Mouse (Mus musculus): ENCODE results near the gene Hao2. TPM values are rescaled to one million over a fixed set of nuclear protein-coding genes. Genes with fewer than 3 reads are reported as not detected.

Hao2 gene
- total and polyA plus RNA-seq, 3 experiments = not detected

- peaks cover 12% of the 10 kb centered on the region for H3K9me3 ChIP-seq (replicated peaks)
- TF ChIP-seq GATA2 (IDR thresholded peaks at IDR 0.05; ENCODE audit: borderline replicate concordance, low read depth, low read length) = no peak
- no peak for TF ChIP-seq CTCF (IDR thresholded peaks at IDR 0.05; ENCODE audit: low read depth, low read length)
- no peak for TF ChIP-seq TAL1 (conservative IDR thresholded peaks at IDR 0.05; ENCODE audit: low read depth, low read length)
- TF ChIP-seq GATA1 (IDR thresholded peaks at IDR 0.05; ENCODE audit: borderline replicate concordance, low read length) = no peak
- no peak for TF ChIP-seq POLR2AphosphoS5 (IDR thresholded peaks at IDR 0.05; ENCODE audit: insufficient replicate concordance, low read depth, low read length)
Measured at GRCm38 (mm10) chr3:98913591-98913990, 20.6 kb upstream of the Hao2 start.

GRCm38 (mm10) chr3:98897606-98898005, 4.6 kb upstream of the Hao2 start:
- no peaks in the 10 kb centered on the region for H3K27me3 ChIP-seq (ENCODE audit: insufficient read depth, low read length)
- H3K4me3 ChIP-seq (ENCODE audit: low read depth, low read length) = no peak overlapping the region
- no peaks in the 10 kb centered on the region for H3K4me1 ChIP-seq (ENCODE audit: insufficient read depth, low read depth, low read length)
- H3K9me3 ChIP-seq (replicated peaks) = peaks cover 11% of the 10 kb centered on the region; the same call in 1 of the 2 replicates
- TF ChIP-seq GATA2 (IDR thresholded peaks at IDR 0.05; ENCODE audit: borderline replicate concordance, low read depth, low read length) (no peak), TAL1 (conservative IDR thresholded peaks at IDR 0.05; ENCODE audit: low read depth, low read length) (no peak), CTCF (IDR thresholded peaks at IDR 0.05; ENCODE audit: low read depth, low read length) (no peak), POLR2AphosphoS5 (IDR thresholded peaks at IDR 0.05; ENCODE audit: insufficient replicate concordance, low read depth, low read length) (no peak), GATA1 (IDR thresholded peaks at IDR 0.05; ENCODE audit: borderline replicate concordance, low read length) (no peak)
- no peak for ATAC-seq (ENCODE audit: extremely low read depth, insufficient number of reproducible peaks, low FRiP score, poor library complexity, severe bottlenecking)
- H3K36me3 ChIP-seq (replicated peaks) = no peaks in the 10 kb centered on the region
- no peak for DNase-seq (ENCODE audit: low spot score)

More at GRCm38 (mm10) chr3:98913591-98913990, 20.6 kb upstream of the Hao2 start:
- Histone ChIP-seq H3K27me3 (ENCODE audit: insufficient read depth, low read length) (no peaks in the 10 kb centered on the region), H3K4me3 (ENCODE audit: low read depth, low read length) (no peak overlapping the region), H3K4me1 (ENCODE audit: insufficient read depth, low read depth, low read length) (no peaks in the 10 kb centered on the region), H3K36me3 (replicated peaks) (no peaks in the 10 kb centered on the region)
- ATAC-seq (ENCODE audit: extremely low read depth, insufficient number of reproducible peaks, low FRiP score, poor library complexity, severe bottlenecking) = no peak
- no peak for DNase-seq (ENCODE audit: low spot score)

DNA sequence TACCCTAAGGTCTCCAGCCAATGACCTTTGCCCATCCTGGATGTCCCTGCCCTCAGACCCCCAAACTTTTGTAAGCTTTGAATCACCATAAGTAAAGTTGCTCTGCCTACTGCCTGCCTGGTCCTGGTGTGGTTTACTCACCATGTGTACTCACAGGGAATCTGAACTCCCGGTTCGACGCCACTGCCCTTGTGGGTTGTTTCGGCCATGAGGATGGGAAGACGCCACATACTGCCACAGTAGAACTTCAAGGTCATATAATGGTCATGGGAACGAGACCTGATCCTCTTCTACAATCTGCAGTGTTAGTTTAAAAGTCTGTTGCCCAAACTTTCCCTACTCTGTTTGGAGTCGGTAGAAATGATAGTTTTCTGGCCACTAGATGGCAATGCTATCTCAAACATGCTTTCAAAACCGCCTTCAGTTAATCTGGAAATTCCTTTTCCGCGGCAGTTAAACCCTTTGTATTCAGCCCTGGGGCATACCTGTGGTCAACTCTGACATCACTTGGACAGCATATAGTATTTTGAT, 2.1 kb upstream of the Hao2 start:
- ATAC-seq (ENCODE audit: extremely low read depth, insufficient number of reproducible peaks, low FRiP score, poor library complexity, severe bottlenecking) (no peak), DNase-seq (ENCODE audit: low spot score) (no peak)
- Histone ChIP-seq H3K4me1 (ENCODE audit: insufficient read depth, low read depth, low read length) (no peaks in the 10 kb centered on the region), H3K4me3 (ENCODE audit: low read depth, low read length) (no peak overlapping the region), H3K9me3 (replicated peaks) (peaks cover 11% of the 10 kb centered on the region; the same call in 1 of the 2 replicates), H3K27me3 (ENCODE audit: insufficient read depth, low read length) (no peaks in the 10 kb centered on the region), H3K36me3 (replicated peaks) (no peaks in the 10 kb centered on the region)
- TF ChIP-seq CTCF (IDR thresholded peaks at IDR 0.05; ENCODE audit: low read depth, low read length) (no peak), GATA2 (IDR thresholded peaks at IDR 0.05; ENCODE audit: borderline replicate concordance, low read depth, low read length) (no peak), POLR2AphosphoS5 (IDR thresholded peaks at IDR 0.05; ENCODE audit: insufficient replicate concordance, low read depth, low read length) (no peak), GATA1 (IDR thresholded peaks at IDR 0.05; ENCODE audit: borderline replicate concordance, low read length) (no peak), TAL1 (conservative IDR thresholded peaks at IDR 0.05; ENCODE audit: low read depth, low read length) (no peak)

DNA sequence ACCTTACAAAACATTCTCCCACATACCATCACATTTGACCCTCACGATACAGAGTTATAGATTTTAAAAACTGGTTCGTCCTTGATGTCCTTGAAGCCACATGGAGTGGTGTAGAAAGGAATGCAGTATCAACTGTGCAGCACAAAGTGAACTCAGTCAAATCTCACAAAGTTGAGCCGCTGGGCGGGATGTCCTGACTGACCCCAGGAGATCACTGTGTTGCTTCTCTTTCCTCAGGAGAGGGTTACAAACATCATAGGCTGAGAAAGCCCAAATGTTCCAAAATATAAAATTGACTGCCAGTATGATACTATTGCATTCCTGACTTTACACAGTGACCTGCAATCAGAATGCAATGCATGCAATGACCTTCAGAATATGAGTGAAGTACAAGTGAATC, 2.6 kb downstream of the Hao2 start:
- no peaks in the 10 kb centered on the region for H3K36me3 ChIP-seq (replicated peaks)
- peaks cover 6% of the 10 kb centered on the region; the same call in 1 of the 2 replicates for H3K9me3 ChIP-seq (replicated peaks)
- TF ChIP-seq POLR2AphosphoS5 (IDR thresholded peaks at IDR 0.05; ENCODE audit: insufficient replicate concordance, low read depth, low read length) (no peak), TAL1 (conservative IDR thresholded peaks at IDR 0.05; ENCODE audit: low read depth, low read length) (no peak), CTCF (IDR thresholded peaks at IDR 0.05; ENCODE audit: low read depth, low read length) (no peak), GATA2 (IDR thresholded peaks at IDR 0.05; ENCODE audit: borderline replicate concordance, low read depth, low read length) (no peak), GATA1 (IDR thresholded peaks at IDR 0.05; ENCODE audit: borderline replicate concordance, low read length) (no peak)
- no peak for DNase-seq (ENCODE audit: low spot score)
- ATAC-seq (ENCODE audit: extremely low read depth, insufficient number of reproducible peaks, low FRiP score, poor library complexity, severe bottlenecking) = no peak
- H3K4me3 ChIP-seq (ENCODE audit: low read depth, low read length) = no peak overlapping the region
- no peaks in the 10 kb centered on the region for H3K4me1 ChIP-seq (ENCODE audit: insufficient read depth, low read depth, low read length)
- H3K27me3 ChIP-seq (ENCODE audit: insufficient read depth, low read length) = no peaks in the 10 kb centered on the region

DNA sequence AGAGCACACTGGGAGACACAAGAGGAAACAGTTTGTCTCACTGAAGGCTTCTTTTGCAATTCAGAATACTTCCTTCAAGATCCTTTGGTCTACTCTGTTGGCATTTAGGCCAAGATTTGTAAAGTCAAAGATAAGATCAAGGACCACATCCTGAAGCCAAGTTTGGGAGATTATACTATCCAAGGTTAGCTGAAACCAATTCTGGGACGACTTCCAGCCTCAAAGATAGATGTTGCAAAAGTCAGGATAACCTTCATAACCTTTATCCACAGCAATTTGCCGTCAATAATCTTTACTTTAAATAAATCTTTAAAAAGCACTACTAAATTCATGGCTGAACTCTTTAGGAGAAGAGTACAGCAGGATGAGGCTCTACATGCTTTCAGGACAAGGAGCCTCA, 4.8 kb downstream of the Hao2 start:
- DNase-seq (ENCODE audit: low spot score) (no peak), ATAC-seq (ENCODE audit: extremely low read depth, insufficient number of reproducible peaks, low FRiP score, poor library complexity, severe bottlenecking) (no peak)
- Histone ChIP-seq H3K4me3 (ENCODE audit: low read depth, low read length) (no peak overlapping the region), H3K9me3 (replicated peaks) (peaks cover 3% of the 10 kb centered on the region), H3K4me1 (ENCODE audit: insufficient read depth, low read depth, low read length) (no peaks in the 10 kb centered on the region), H3K27me3 (ENCODE audit: insufficient read depth, low read length) (no peaks in the 10 kb centered on the region), H3K36me3 (replicated peaks) (no peaks in the 10 kb centered on the region)
- TF ChIP-seq CTCF (IDR thresholded peaks at IDR 0.05; ENCODE audit: low read depth, low read length) = no peak
- TF ChIP-seq TAL1 (conservative IDR thresholded peaks at IDR 0.05; ENCODE audit: low read depth, low read length) = no peak

DNA sequence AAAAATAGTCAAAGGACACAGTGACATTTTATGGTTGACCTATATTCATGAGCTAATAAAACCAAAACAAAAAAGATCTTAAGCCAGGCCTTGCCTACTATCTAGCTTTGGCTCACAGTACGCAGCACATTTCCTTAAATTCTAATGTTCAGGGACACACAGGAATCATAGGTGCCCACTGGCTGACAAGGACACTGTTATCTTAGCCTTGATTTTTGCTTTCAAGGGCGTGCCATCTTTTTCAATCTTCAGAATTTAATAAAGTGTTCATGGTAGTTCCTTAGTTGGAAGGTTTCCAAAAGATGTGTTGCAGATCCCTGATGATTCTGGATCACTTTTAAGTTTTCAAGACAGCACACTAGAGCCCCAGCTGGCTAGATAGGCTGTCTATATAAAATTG, 12.2 kb downstream of the Hao2 start:
- no peaks in the 10 kb centered on the region for H3K27me3 ChIP-seq (ENCODE audit: insufficient read depth, low read length)
- peaks cover 19% of the 10 kb centered on the region for H3K9me3 ChIP-seq (replicated peaks)
- TF ChIP-seq GATA2 (IDR thresholded peaks at IDR 0.05; ENCODE audit: borderline replicate concordance, low read depth, low read length) (no peak), GATA1 (IDR thresholded peaks at IDR 0.05; ENCODE audit: borderline replicate concordance, low read length) (no peak), CTCF (IDR thresholded peaks at IDR 0.05; ENCODE audit: low read depth, low read length) (no peak), POLR2AphosphoS5 (IDR thresholded peaks at IDR 0.05; ENCODE audit: insufficient replicate concordance, low read depth, low read length) (no peak), TAL1 (conservative IDR thresholded peaks at IDR 0.05; ENCODE audit: low read depth, low read length) (no peak)
- no peak overlapping the region for H3K4me3 ChIP-seq (ENCODE audit: low read depth, low read length)
- H3K36me3 ChIP-seq (replicated peaks) = no peaks in the 10 kb centered on the region
- H3K4me1 ChIP-seq (ENCODE audit: insufficient read depth, low read depth, low read length) = no peaks in the 10 kb centered on the region
- ATAC-seq (ENCODE audit: extremely low read depth, insufficient number of reproducible peaks, low FRiP score, poor library complexity, severe bottlenecking) (no peak), DNase-seq (ENCODE audit: low spot score) (no peak)

Data from G1E (cell line).